Mouse (Mus musculus) embryonic facial prominence, embryonic 11.5 days (tissue): ENCODE results near the gene Il1a. TPM values are rescaled to one million over a fixed set of nuclear protein-coding genes. Genes with fewer than 3 reads are reported as not detected.

Source experiments
- ATAC-seq: fragments of 200-750 bp; cut with Nextera tagmentation; replicated peaks from 2 replicates; pipeline ENCODE4 v1.8.0; 2017; ENCODE audit warnings: low read depth; ENCODE audit not compliant: insufficient number of reproducible peaks, low FRiP score, low TSS enrichment
- DNase-seq: peaks from one replicate; pipeline ENCODE4 v3.0.0-alpha.2; 2015; ENCODE audit warnings: low spot score
- H3K27ac ChIP-seq: fragments of 300-500 bp; sonication (generic); replicated peaks from 2 replicates; pipeline ENCODE4 v1.5.1; 2014; ENCODE audit warnings: mild to moderate bottlenecking, low read depth, low read length, control low read depth
- H3K27me3 ChIP-seq: fragments of 300-500 bp; sonication (generic); 2 replicates; pipeline ENCODE4 v1.6.1; 2014; ENCODE audit warnings: mild to moderate bottlenecking, low read length, moderate library complexity, mixed read lengths; ENCODE audit not compliant: control insufficient read depth, insufficient read depth
- H3K36me3 ChIP-seq: fragments of 300-500 bp; sonication (generic); replicated peaks from 2 replicates; pipeline ENCODE4 v1.6.1; 2014; ENCODE audit warnings: low read depth, mild to moderate bottlenecking, low read length, moderate library complexity, mixed read lengths; ENCODE audit not compliant: control insufficient read depth, insufficient read depth
- H3K4me1 ChIP-seq: fragments of 300-500 bp; sonication (generic); 2 replicates; pipeline ENCODE4 v1.6.1; 2014; ENCODE audit warnings: low read length, mixed read lengths; ENCODE audit not compliant: control insufficient read depth, insufficient read depth
- H3K4me2 ChIP-seq: fragments of 300-500 bp; sonication (generic); 2 replicates; pipeline ENCODE4 v1.6.1; 2014; ENCODE audit warnings: low read depth, mild to moderate bottlenecking, control low read depth, low read length, moderate library complexity
- H3K4me3 ChIP-seq: fragments of 300-500 bp; sonication (generic); 2 replicates; pipeline ENCODE4 v1.5.1; 2014; ENCODE audit warnings: low read depth, low read length, control low read depth
- H3K9ac ChIP-seq: fragments of 300-500 bp; sonication (generic); replicated peaks from 2 replicates; pipeline ENCODE4 v1.6.1; 2014; ENCODE audit warnings: mild to moderate bottlenecking, control low read depth, low read length
- H3K9me3 ChIP-seq: fragments of 300-500 bp; sonication (generic); replicated peaks from 2 replicates; pipeline ENCODE4 v1.6.1; 2016; ENCODE audit warnings: mild to moderate bottlenecking, low read length, inconsistent platforms, mixed read lengths; ENCODE audit not compliant: control insufficient read depth
- WGBS: fragments of 180-500 bp; shearing (Covaris S2); extraction: QIAGEN DNeasy Blood & Tissue Kit; methylation state at CpG from one replicate; pipeline ENCODE4 v1.1.7; 2014; 5-methylcytosine and 5-hydroxymethylcytosine counted together
- polyA plus RNA-seq: library from polyadenylated mRNA; unstranded; fragments of >200 nt; fragmentation: Nextera tagmentation; extraction: Ambion mirVana; gene quantifications from 2 replicates; pipeline ENCODE4 v1.2.1, GENCODE M21; 2014

The Il1a gene
- polyA plus RNA-seq, 1 experiment from 2014 or later = not detected

- Histone ChIP-seq H3K36me3 (no peaks in the 10 kb centered on the region), H3K9ac (no peak overlapping the region), H3K27me3 (no peaks in the 10 kb centered on the region), H3K9me3 (no peaks in the 10 kb centered on the region), H3K27ac (no peak overlapping the region), H3K4me2 (no peak overlapping the region), H3K4me3 (no peak overlapping the region), H3K4me1 (no peaks in the 10 kb centered on the region)
- no peak for DNase-seq
- ATAC-seq = no peak
- 83% methylated on average over 8 of the region's 8 CpGs for WGBS
Observed at GRCm38 (mm10) chr2:129320033-129320605, 10.3 kb upstream of the Il1a start.

GRCm38 (mm10) chr2:129315831-129316230 lies 6.1 kb upstream of the Il1a start:
- H3K4me1 ChIP-seq = no peaks in the 10 kb centered on the region
- no peaks in the 10 kb centered on the region for H3K9me3 ChIP-seq
- H3K27ac ChIP-seq = no peak overlapping the region
- no peak overlapping the region for H3K4me3 ChIP-seq
- no peak overlapping the region for H3K9ac ChIP-seq
- no peak for ATAC-seq
- no peak for DNase-seq
- WGBS = 83% methylated on average over 4 of the region's 4 CpGs
- H3K4me2 ChIP-seq = no peak overlapping the region
- no peaks in the 10 kb centered on the region for H3K27me3 ChIP-seq
- H3K36me3 ChIP-seq = no peaks in the 10 kb centered on the region

- Histone ChIP-seq H3K4me2 (no peak overlapping the region), H3K36me3 (no peaks in the 10 kb centered on the region), H3K4me1 (no peaks in the 10 kb centered on the region), H3K9me3 (no peaks in the 10 kb centered on the region), H3K4me3 (no peak overlapping the region), H3K27ac (no peak overlapping the region), H3K9ac (no peak overlapping the region), H3K27me3 (no peaks in the 10 kb centered on the region)
- ATAC-seq (no peak), DNase-seq (no peak)
- 83% methylated on average over 6 of the region's 6 CpGs for WGBS
Observed at GRCm38 (mm10) chr2:129314880-129315279, 5.1 kb upstream of the Il1a start.

GRCm38 (mm10) chr2:129313934-129314333 lies 4.2 kb upstream of the Il1a start:
- Histone ChIP-seq H3K27me3 (no peaks in the 10 kb centered on the region), H3K4me1 (no peaks in the 10 kb centered on the region), H3K4me3 (no peak overlapping the region), H3K27ac (no peak overlapping the region), H3K9ac (no peak overlapping the region), H3K4me2 (no peak overlapping the region), H3K36me3 (no peaks in the 10 kb centered on the region), H3K9me3 (no peaks in the 10 kb centered on the region)
- DNase-seq (no peak), ATAC-seq (no peak)
- 94% methylated on average over 1 of the region's 1 CpGs for WGBS

- ATAC-seq (no peak), DNase-seq (no peak)
- Histone ChIP-seq H3K36me3 (no peaks in the 10 kb centered on the region), H3K4me3 (no peak overlapping the region), H3K27me3 (no peaks in the 10 kb centered on the region), H3K9me3 (no peaks in the 10 kb centered on the region), H3K4me2 (no peak overlapping the region), H3K9ac (no peak overlapping the region), H3K4me1 (no peaks in the 10 kb centered on the region), H3K27ac (no peak overlapping the region)
- WGBS = 62% methylated on average over 4 of the region's 4 CpGs
Observed at GRCm38 (mm10) chr2:129306020-129306419, 3.8 kb downstream of the Il1a start.

GRCm38 (mm10) chr2:129297589-129297982 lies 12.2 kb downstream of the Il1a start:
- ATAC-seq = peak; percentile 30
- Histone ChIP-seq H3K9me3 (no peaks in the 10 kb centered on the region), H3K36me3 (no peaks in the 10 kb centered on the region), H3K4me1 (no peaks in the 10 kb centered on the region; the same call in 1 of the 2 replicates), H3K4me2 (peak overlapping the region; percentile 62), H3K4me3 (peak overlapping the region; percentile 80), H3K9ac (peak overlapping the region; percentile 58), H3K27ac (peak overlapping the region; percentile 72), H3K27me3 (no peaks in the 10 kb centered on the region)
- DNase-seq = peak; percentile 27
- 7% methylated on average over 10 of the region's 10 CpGs for WGBS

- H3K4me2 ChIP-seq = peak within 1 kb of the TSS; percentile 62
- WGBS = under 1% methylated on average over 50 of the region's 50 CpGs
- H3K4me3 ChIP-seq = peak within 1 kb of the TSS; percentile 80
- H3K36me3 ChIP-seq = no peaks in the 10 kb centered on the region
- H3K27ac ChIP-seq = peak within 1 kb of the TSS; percentile 72
- H3K9me3 ChIP-seq = no peaks in the 10 kb centered on the region
- peak; percentile 100 for ATAC-seq
- no peaks in the 10 kb centered on the region; the same call in 1 of the 2 replicates for H3K4me1 ChIP-seq
- no peaks in the 10 kb centered on the region for H3K27me3 ChIP-seq
- H3K9ac ChIP-seq = peak within 1 kb of the TSS; percentile 84
- DNase-seq = peak; percentile 99
Observed at GRCm38 (mm10) chr2:129296671-129297588, 12.8 kb downstream of the Il1a start, which contains the start of gene Ckap2l. Gene Ckap2l, minus strand, starts transcription at chr2:129297212.

GRCm38 (mm10) chr2:129296086-129296485 lies 13.7 kb downstream of the Il1a start:
- DNase-seq = no peak
- Histone ChIP-seq H3K4me1 (no peaks in the 10 kb centered on the region; the same call in 1 of the 2 replicates), H3K27me3 (no peaks in the 10 kb centered on the region), H3K36me3 (no peaks in the 10 kb centered on the region), H3K9ac (peak overlapping the region; percentile 84), H3K4me3 (peak overlapping the region; percentile 80), H3K9me3 (no peaks in the 10 kb centered on the region), H3K4me2 (peak overlapping the region; percentile 45), H3K27ac (no peak overlapping the region)
- 68% methylated on average over 5 of the region's 5 CpGs for WGBS
- no peak for ATAC-seq
